Mouse (Mus musculus) megakaryocyte, embryonic 14.5 days (primary cell): ENCODE results near the gene Nfkb1.

Experiments
- FLI1 ChIP-seq: IDR thresholded peaks from 2 replicates; pipeline ENCODE4 v1.6.1; 2012; ENCODE audit warnings: low read length, inconsistent platforms, mixed read lengths
- GATA1 ChIP-seq: IDR thresholded peaks from 3 replicates; pipeline ENCODE4 v1.6.1; 2012; ENCODE audit warnings: mixed read lengths, low read length, inconsistent platforms, borderline replicate concordance

- no peak for TF ChIP-seq GATA1
- TF ChIP-seq FLI1: no peak
These were observed 118.3 kb downstream of the Nfkb1 start for GRCm38 (mm10) chr3:135573051-135573450.
